Mouse (Mus musculus): ENCODE data around the gene Plxna2. TPM values are rescaled to one million over a fixed set of nuclear protein-coding genes. Genes with fewer than 3 reads are reported as not detected.

Plxna2 gene
- total RNA-seq, 2 experiments from 2014 or later, result 9.7 to 10.3 TPM

DNA sequence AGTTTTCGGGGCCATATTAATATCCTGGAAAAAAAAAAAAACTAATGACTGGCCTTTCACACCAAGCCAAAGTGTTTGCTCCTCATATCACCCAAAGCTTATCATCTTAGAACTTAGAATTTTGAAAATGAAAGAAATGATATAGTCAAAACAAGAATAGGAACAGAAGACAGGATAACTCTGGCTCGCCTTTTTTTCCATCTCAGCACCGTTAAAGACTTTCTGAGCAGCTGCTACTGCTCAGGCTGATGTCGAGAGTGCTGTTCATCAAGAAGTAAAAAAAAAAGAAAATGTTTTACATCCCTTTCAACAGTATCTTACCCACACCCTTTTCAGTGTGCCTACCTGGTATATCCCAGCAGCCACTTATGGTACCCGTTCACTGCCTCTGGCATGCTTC lies 196.2 kb downstream of the Plxna2 start:
- DNase-seq (ENCODE audit: low spot score), result no peak

DNA sequence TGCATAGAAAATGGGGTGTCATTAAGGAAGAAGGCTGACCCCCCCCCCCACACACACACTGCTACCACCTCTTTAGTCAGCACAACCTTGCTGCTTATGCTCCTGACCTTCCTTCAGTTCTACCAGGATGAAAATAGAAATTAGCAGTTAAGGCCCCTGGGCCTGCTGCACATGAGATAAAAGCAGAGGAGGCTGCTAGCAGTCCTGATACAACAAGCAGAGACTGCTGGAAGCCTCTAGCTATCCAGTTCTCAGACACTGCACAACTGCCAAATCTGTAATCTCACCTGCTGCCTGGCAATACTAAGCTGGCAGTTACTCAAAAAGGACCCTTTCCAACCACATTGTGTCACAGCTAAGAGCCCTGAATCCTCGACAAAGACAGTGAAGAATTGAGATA lies 197.5 kb downstream of the Plxna2 start:
- no peak for DNase-seq (ENCODE audit: low spot score)

DNA sequence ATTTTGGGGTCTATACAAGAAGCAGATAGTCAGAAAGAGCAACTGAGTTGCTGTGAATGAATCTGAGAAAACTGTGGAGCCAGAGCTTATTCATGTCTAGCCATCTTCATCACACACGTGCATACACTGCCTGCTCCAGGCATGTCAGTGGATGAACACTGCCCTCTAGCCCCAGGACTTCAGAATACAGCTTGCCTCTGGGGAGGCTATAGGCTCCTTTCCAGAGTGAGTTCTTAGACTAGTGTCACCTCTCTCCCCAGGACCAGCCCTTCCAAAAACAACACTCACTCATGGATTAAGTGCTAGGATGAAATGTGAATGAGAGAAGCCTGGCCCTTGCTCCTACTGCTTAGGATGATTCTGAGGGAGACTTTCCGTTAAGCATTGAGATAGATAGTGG lies 198.9 kb downstream of the Plxna2 start:
- peak; percentile 83 for DNase-seq (ENCODE audit: low spot score)

DNA sequence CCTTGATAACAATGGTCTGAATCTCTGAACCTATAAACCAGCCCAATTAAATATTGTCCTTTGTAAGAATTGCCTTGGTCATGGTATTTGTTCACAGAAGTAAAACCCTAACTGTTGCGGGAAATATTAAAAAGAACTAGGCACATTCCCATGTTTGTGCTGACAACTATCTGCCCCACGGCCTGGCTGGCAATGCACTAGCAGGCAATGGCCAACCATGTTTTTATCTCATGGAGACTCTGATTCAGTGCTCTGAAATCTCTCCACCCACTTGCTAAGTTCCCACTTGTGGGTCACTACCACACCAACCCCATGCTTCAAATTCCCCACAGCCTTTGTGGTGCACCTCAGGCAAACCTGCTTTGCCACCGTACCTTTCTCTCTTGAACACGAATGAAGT lies 202.9 kb downstream of the Plxna2 start:
- no peak for DNase-seq (ENCODE audit: low spot score)

DNA sequence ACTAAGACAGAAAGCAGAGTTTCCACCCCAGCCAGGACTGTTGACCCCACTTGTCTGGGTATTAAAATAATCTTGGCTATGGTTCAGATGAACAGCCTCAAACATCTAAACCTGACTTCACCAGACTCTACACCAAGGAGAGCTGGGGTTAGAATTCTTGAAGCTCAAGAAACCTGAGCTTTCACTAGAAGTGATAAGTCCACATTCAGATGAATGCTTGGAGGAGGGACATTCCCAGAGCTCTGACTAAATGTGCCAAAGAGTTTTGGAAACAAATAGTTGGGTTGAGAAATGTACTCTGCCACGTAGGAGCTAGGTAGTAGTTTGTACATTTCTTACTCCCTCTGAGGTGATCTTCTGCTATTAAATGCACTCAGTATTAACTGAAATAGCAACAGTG lies 203.7 kb downstream of the Plxna2 start:
- DNase-seq (ENCODE audit: low spot score), result no peak

DNA sequence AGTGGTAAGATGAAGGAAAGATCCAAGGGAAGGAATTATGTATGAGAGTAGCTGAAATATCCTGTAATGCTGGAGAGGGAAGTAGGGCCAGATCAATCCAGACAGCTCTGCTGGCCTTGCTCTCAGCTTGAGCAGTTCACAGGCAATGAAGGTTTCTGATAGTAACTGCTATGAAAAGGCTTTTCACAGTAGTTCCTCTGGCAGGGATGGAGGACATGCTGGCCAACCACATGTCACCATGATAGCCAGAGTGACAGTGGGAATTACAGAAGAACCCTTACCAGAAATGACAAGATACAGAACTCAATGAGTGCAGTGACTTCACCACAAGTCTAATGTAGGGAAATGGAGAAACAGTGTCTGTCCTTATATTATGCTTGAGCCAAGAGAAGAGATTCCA lies 210.3 kb downstream of the Plxna2 start:
- DNase-seq (ENCODE audit: low spot score), result no peak

DNA sequence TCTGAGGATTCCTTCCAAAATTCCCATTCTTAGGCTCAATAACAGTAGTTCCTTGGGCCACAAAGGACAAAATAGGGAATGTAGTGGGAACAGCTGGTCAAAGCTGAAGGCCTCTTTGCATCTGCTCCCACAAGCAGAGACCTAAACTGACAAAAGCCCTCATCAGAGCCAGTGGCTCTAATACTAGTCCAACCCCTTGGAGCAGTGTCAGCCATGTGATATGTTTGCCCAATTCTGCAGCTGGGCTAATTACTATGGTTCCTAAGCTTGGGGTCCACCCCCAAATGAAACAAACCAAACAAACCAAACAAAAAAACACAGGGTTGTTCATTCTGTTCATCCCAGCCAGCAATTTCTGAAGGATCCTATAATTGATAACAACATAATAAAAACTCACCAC lies 217.2 kb downstream of the Plxna2 start:
- DNase-seq (ENCODE audit: low spot score), result peak; percentile 5

DNA sequence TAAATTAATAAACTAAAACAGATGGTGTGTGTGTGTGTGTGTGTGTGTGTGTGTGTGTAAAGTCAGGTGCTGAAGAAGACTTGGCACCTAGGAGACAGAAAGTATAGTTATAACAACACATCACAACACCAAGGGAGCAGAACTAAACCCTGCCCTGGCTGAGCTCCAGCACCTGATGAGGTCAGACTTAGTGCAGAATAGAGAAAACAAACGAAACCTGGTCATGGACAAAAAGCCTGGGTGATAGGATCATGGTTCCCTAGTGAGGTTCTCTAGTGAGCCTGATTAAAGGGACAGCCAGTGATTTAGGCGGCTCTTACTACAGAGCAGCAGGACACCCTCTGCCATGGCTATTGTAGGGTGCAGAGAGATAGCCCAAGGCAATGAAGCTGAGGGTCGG lies 218.2 kb downstream of the Plxna2 start:
- no peak for DNase-seq (ENCODE audit: low spot score)

DNA sequence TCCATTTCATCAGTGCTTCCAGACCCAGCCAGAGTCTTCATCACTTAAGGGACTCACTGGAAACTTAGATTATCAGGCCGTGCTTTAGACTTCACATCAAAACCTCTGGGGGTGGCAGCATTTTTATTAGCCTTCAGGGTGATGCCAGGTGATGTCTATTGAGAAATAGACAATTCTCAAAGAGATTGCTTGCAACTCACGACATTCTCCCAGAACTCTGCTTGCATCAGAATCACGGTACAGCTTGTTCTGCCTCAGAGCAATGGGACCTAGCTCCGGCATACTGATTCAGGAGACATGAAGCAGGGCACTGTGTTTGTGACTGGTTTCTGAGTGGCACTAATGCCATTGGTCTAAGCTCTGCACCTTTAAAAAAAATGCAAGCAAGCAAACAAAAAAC lies 218.7 kb downstream of the Plxna2 start:
- DNase-seq (ENCODE audit: low spot score), result no peak

DNA sequence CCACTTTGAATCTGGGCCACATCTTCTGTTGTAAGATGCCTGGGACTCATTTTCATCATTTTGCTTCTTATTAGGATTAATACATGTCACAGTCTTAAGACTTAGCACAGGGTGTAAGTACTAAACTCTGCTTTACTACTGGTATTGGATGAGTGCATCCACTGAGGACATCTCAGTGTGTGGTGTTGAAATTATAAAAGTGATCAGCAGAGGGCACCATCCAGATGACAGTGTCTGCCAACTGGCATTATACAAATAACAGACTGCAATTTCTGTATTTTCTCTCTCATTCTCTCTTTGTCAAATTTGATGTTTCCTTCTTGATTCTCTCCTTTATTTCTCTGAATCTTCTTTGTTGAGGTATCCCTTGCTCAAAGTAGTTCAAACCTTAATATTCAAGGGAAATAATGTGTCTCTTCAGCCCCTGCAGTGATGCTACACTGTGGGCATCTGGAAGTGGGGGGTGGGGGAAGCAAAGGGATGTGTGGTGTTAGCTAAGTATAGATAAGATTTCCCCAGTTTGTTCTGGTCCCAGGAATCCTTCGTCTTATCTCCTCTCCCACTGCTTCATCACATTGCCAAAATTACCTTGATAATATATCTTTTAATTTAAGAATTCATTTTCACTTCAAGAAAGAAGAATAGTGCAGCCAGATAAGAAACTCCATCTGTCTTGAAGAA lies 221.4 kb downstream of the Plxna2 start:
- peak; percentile 52 for DNase-seq (ENCODE audit: low spot score)

DNA sequence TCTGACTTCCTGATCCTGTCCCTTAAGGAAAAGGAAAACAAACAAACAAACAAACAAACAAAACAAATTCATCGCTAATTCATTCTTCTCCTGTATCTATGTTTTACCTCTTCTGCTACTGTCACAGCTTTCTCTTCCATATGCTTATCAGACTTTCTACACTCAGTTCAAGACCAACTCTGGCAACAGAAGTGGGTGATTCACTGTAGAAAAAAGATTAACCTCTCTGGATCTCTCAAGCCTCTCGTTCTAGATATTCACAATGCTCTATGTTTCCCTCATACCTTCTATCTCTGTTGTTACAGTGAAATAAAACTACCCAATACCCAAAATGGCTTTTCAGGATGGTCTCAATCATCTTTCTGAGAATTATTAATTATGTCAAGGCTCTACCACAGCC lies 225.0 kb downstream of the Plxna2 start:
- no peak for DNase-seq (ENCODE audit: low spot score)

DNA sequence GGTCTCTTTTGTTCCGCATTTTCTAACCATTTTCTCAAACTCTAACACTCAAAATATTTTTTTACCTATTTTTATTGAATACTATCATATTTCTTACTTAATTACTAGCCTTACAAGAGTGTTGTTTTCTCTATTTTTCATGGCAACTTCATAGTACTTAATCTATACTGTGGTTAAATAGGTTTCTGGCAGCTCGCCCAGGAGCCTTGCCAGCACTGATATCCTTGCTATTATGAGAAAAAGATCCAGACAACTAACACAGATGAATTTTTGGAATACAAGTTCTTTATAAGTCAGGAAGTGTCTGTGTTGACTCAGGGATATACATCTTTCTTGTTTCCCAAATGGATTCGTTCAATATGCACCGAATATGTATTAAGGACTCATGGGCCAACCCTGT lies 229.0 kb downstream of the Plxna2 start:
- DNase-seq (ENCODE audit: low spot score), result no peak

DNA sequence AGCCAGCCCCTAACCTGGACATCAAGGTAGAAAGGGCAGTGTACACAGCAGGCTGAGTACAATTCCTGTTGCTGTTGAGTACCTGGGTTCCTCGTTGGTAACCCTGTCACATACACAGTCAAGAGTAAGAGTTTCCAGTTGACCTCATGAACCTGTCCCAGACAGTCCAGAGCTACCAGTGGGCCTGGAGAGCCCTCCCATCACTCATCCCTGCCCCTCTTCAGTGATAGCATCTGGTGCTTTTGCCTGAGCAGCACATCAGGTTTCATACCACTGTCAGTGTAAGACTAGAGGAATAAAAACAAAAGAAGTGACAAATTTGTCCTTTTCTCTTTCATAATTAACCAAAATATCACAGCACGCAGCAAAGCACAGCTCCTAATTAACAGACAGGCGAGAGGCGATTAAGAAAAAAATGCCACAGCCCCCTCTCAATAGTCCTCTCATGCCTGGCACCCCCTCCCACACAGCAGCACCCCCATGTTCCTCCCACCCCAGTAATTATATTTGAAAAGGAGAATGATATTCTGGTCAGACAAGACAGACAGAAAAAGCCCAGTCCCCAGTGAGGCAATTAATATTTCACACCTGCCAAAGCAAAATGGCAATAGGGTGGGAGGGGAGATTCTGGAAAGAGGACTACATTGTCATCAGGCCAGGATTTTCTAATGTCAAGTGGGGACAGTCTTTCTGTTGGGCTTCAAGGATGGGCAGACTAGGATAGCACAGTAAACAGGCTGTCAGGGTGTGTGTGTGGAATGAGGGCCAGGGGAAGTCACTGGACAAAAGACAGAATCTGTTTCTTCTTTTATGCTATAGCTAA lies 233.4 kb downstream of the Plxna2 start:
- no peak for DNase-seq (ENCODE audit: low spot score)

DNA sequence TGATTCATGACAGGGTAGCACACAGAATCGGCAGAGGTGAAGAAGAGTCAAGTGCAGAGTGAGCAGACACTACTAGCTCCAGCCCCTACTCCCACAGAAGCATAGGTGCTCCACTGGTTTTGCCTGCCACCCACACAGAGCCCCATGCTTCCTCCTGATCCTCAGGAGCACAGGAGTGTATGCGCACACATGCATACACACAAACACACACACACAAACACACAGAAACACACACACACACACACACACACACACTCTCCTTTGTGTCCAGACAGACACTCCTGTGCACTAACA lies 234.0 kb downstream of the Plxna2 start:
- DNase-seq (ENCODE audit: low spot score), result no peak

Small RNAs within 50 kb of the gene (microRNA-seq; reads per million reads assigned to microRNA genes)
- gene Mir3962, result 1.0 reads per million

All from gastrocnemius, adult 18-20 months (tissue).